Mouse (Mus musculus) midbrain, embryonic 11.5 days (tissue): ENCODE results near the gene Clstn2. TPM values are rescaled to one million over a fixed set of nuclear protein-coding genes. Genes with fewer than 3 reads are reported as not detected.

ENCODE experiments used
- ATAC-seq: fragments of 200-750 bp; cut with Nextera tagmentation; 2 replicates; pipeline ENCODE4 v1.8.0; 2017; ENCODE audit warnings: moderate TSS enrichment, moderate library complexity; ENCODE audit not compliant: low FRiP score
- DNase-seq: peaks from one replicate; pipeline ENCODE4 v3.0.0; 2015; ENCODE audit warnings: low spot score; ENCODE audit errors: missing footprints
- H3K27ac ChIP-seq: fragments of 300-500 bp; sonication (generic); 2 replicates; pipeline ENCODE4 v1.5.1; 2014; ENCODE audit warnings: low read depth, low read length
- H3K27me3 ChIP-seq: fragments of 300-500 bp; sonication (generic); 2 replicates; pipeline ENCODE4 v1.6.1; 2014; ENCODE audit warnings: mild to moderate bottlenecking, low read length, moderate library complexity, mixed read lengths; ENCODE audit not compliant: control insufficient read depth, insufficient read depth
- H3K36me3 ChIP-seq: fragments of 300-500 bp; sonication (generic); 2 replicates; pipeline ENCODE4 v1.6.1; 2014; ENCODE audit warnings: mild to moderate bottlenecking, low read length, moderate library complexity, mixed read lengths; ENCODE audit not compliant: control insufficient read depth, insufficient read depth
- H3K4me1 ChIP-seq: fragments of 300-500 bp; sonication (generic); 2 replicates; pipeline ENCODE4 v1.6.1; 2014; ENCODE audit warnings: low read length; ENCODE audit not compliant: control insufficient read depth, insufficient read depth
- H3K4me2 ChIP-seq: fragments of 300-500 bp; sonication (generic); 2 replicates; pipeline ENCODE4 v1.6.1; 2014; ENCODE audit warnings: mild to moderate bottlenecking, moderate library complexity
- H3K4me3 ChIP-seq: fragments of 300-500 bp; sonication (generic); 2 replicates; pipeline ENCODE4 v1.5.1; 2014; ENCODE audit warnings: low read depth, low read length
- H3K9ac ChIP-seq: fragments of 300-500 bp; sonication (generic); 2 replicates; pipeline ENCODE4 v1.6.1; 2014; ENCODE audit warnings: low read length
- H3K9me3 ChIP-seq: fragments of 300-500 bp; sonication (generic); 2 replicates; pipeline ENCODE4 v1.6.1; 2016; ENCODE audit warnings: low read length; ENCODE audit not compliant: control insufficient read depth
- WGBS: fragments of 180-500 bp; shearing (Covaris S2); extraction: QIAGEN DNeasy Blood & Tissue Kit; methylation state at CpG from one replicate; pipeline ENCODE4 v1.1.7; 2014; 5-methylcytosine and 5-hydroxymethylcytosine counted together
- polyA plus RNA-seq: library from polyadenylated mRNA; unstranded; fragments of >200 nt; fragmentation: Nextera tagmentation; extraction: Ambion mirVana; gene quantifications from 2 replicates; pipeline ENCODE4 v1.2.1, GENCODE M21; 2014

The Clstn2 gene
- polyA plus RNA-seq, 1 experiment from 2014 or later, result 1.6 TPM

- no peaks in the 10 kb centered on the region for H3K4me1 ChIP-seq
- 85% methylated on average over 12 of the region's 12 CpGs for WGBS
- H3K9me3 ChIP-seq, result no peaks in the 10 kb centered on the region
- H3K9ac ChIP-seq, result no peak overlapping the region
- no peak for DNase-seq
- no peak overlapping the region for H3K4me3 ChIP-seq
- ATAC-seq, result no peak
- no peak overlapping the region for H3K27ac ChIP-seq
- H3K36me3 ChIP-seq, result no peaks in the 10 kb centered on the region
- no peaks in the 10 kb centered on the region for H3K27me3 ChIP-seq
- H3K4me2 ChIP-seq, result no peak overlapping the region
These were observed 184.8 kb downstream of the Clstn2 start for GRCm38 (mm10) chr9:97847873-97848838.

GRCm38 (mm10) chr9:97842054-97842453 lies 190.9 kb downstream of the Clstn2 start:
- no peak overlapping the region for H3K4me3 ChIP-seq
- H3K4me1 ChIP-seq, result no peaks in the 10 kb centered on the region
- no peak for DNase-seq
- H3K27ac ChIP-seq, result no peak overlapping the region
- no peak overlapping the region for H3K9ac ChIP-seq
- no peak for ATAC-seq
- no peak overlapping the region for H3K4me2 ChIP-seq
- no peaks in the 10 kb centered on the region for H3K36me3 ChIP-seq
- WGBS, result 92% methylated on average over 7 of the region's 7 CpGs
- no peaks in the 10 kb centered on the region for H3K27me3 ChIP-seq
- H3K9me3 ChIP-seq, result no peaks in the 10 kb centered on the region

- Histone ChIP-seq H3K4me3 (no peak overlapping the region), H3K36me3 (no peaks in the 10 kb centered on the region), H3K9ac (no peak overlapping the region), H3K4me2 (no peak overlapping the region), H3K9me3 (no peaks in the 10 kb centered on the region), H3K27me3 (no peaks in the 10 kb centered on the region), H3K27ac (no peak overlapping the region), H3K4me1 (no peaks in the 10 kb centered on the region)
- DNase-seq (no peak), ATAC-seq (no peak)
- WGBS, result 87% methylated on average over 3 of the region's 3 CpGs
These were observed 201.8 kb downstream of the Clstn2 start for GRCm38 (mm10) chr9:97831216-97831615.

- ATAC-seq (no peak), DNase-seq (no peak)
- Histone ChIP-seq H3K9me3 (no peaks in the 10 kb centered on the region), H3K9ac (no peak overlapping the region), H3K4me3 (no peak overlapping the region), H3K27me3 (no peaks in the 10 kb centered on the region; the same call in 1 of the 2 replicates), H3K4me2 (no peak overlapping the region), H3K36me3 (no peaks in the 10 kb centered on the region), H3K27ac (no peak overlapping the region), H3K4me1 (no peaks in the 10 kb centered on the region)
- WGBS, result 85% methylated on average over 2 of the region's 2 CpGs
These were observed 203.1 kb downstream of the Clstn2 start for GRCm38 (mm10) chr9:97829919-97830318.

GRCm38 (mm10) chr9:97827689-97828088 lies 205.3 kb downstream of the Clstn2 start:
- Histone ChIP-seq H3K4me3 (no peak overlapping the region), H3K4me2 (no peak overlapping the region), H3K9ac (no peak overlapping the region), H3K36me3 (no peaks in the 10 kb centered on the region), H3K9me3 (no peaks in the 10 kb centered on the region), H3K27me3 (no peaks in the 10 kb centered on the region; the same call in 1 of the 2 replicates), H3K27ac (no peak overlapping the region), H3K4me1 (no peaks in the 10 kb centered on the region)
- DNase-seq, result no peak
- 56% methylated on average over 10 of the region's 10 CpGs for WGBS
- no peak for ATAC-seq

- H3K9me3 ChIP-seq, result no peaks in the 10 kb centered on the region
- ATAC-seq, result peak; percentile 50; the same call in 1 of the 2 replicates
- DNase-seq, result no peak
- H3K4me1 ChIP-seq, result no peaks in the 10 kb centered on the region
- no peak overlapping the region for H3K4me3 ChIP-seq
- no peak overlapping the region for H3K27ac ChIP-seq
- H3K27me3 ChIP-seq, result no peaks in the 10 kb centered on the region; the same call in 1 of the 2 replicates
- no peaks in the 10 kb centered on the region for H3K36me3 ChIP-seq
- no peak overlapping the region for H3K9ac ChIP-seq
- 66% methylated on average over 16 of the region's 16 CpGs for WGBS
- H3K4me2 ChIP-seq, result no peak overlapping the region
These were observed 206.7 kb downstream of the Clstn2 start for GRCm38 (mm10) chr9:97826077-97826947.

- Histone ChIP-seq H3K36me3 (no peaks in the 10 kb centered on the region), H3K4me2 (no peak overlapping the region), H3K27me3 (no peaks in the 10 kb centered on the region), H3K4me1 (no peaks in the 10 kb centered on the region), H3K9ac (no peak overlapping the region), H3K4me3 (no peak overlapping the region), H3K9me3 (no peaks in the 10 kb centered on the region), H3K27ac (no peak overlapping the region)
- no peak for ATAC-seq
- DNase-seq, result no peak
- 80% methylated on average over 4 of the region's 4 CpGs for WGBS
These were observed 215.9 kb downstream of the Clstn2 start for GRCm38 (mm10) chr9:97817116-97817515.

GRCm38 (mm10) chr9:97816143-97816805 lies 216.7 kb downstream of the Clstn2 start:
- no peak overlapping the region for H3K4me2 ChIP-seq
- H3K4me1 ChIP-seq, result no peaks in the 10 kb centered on the region
- no peaks in the 10 kb centered on the region for H3K36me3 ChIP-seq
- H3K9me3 ChIP-seq, result no peaks in the 10 kb centered on the region
- no peak overlapping the region for H3K9ac ChIP-seq
- no peak for ATAC-seq
- no peak for DNase-seq
- H3K27ac ChIP-seq, result no peak overlapping the region
- WGBS, result 72% methylated on average over 3 of the region's 3 CpGs
- H3K27me3 ChIP-seq, result no peaks in the 10 kb centered on the region
- H3K4me3 ChIP-seq, result no peak overlapping the region
